Mouse (Mus musculus) CD4-positive helper T cell, adult 2 months (primary cell): Measurements from ENCODE around the gene Sox2.

Experiments
- DNase-seq: peaks from one replicate; pipeline ENCODE4 v3.0.0-alpha.2; 2012; ENCODE audit warnings: low read depth, missing footprints, low spot score

Sox2 gene

DNA sequence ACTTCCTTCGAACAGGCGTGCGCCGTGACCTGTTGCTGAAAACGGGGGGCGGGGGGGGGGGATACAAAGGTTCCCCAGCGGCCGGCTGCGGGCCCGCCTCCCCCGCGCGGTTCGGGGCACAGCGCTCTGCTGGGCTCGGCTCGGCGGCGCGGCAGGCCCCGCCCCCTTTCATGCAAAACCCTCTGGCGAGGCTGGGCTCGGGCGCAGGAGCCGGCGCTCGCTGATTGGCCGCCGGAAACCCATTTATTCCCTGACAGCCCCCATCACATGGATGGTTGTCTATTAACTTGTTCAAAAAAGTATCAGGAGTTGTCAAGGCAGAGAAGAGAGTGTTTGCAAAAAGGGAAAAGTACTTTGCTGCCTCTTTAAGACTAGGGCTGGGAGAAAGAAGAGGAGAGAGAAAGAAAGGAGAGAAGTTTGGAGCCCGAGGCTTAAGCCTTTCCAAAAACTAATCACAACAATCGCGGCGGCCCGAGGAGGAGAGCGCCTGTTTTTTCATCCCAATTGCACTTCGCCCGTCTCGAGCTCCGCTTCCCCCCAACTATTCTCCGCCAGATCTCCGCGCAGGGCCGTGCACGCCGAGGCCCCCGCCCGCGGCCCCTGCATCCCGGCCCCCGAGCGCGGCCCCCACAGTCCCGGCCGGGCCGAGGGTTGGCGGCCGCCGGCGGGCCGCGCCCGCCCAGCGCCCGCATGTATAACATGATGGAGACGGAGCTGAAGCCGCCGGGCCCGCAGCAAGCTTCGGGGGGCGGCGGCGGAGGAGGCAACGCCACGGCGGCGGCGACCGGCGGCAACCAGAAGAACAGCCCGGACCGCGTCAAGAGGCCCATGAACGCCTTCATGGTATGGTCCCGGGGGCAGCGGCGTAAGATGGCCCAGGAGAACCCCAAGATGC lies at the start of gene Sox2:
Sox2 (plus strand) TSS at position 680 of the 895 bp plus-strand sequence.
- no peak for DNase-seq

- DNase-seq: no peak
Observed at GRCm38 (mm10) chr3:34601116-34601515, 49.1 kb upstream of the Sox2 start.

DNA sequence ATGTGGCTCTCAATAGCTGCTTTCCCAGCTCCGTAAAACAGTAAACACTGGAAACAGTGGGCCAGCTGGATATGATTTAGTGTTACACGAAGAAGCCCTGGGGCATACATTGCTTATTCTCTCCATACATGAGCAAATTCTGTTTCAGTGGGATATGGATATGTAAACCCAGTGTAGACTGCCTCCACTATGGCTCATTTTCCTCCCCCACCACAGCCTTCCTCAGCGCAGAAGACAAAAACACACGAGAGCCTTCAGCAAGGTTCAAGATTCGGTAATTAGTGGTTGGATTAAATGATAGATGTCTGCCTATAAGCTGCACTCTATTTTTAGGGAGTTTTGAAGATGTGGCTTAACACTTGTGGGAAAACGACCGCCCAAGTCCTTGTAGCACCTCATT lies 36.1 kb upstream of the Sox2 start:
- no peak for DNase-seq

DNA sequence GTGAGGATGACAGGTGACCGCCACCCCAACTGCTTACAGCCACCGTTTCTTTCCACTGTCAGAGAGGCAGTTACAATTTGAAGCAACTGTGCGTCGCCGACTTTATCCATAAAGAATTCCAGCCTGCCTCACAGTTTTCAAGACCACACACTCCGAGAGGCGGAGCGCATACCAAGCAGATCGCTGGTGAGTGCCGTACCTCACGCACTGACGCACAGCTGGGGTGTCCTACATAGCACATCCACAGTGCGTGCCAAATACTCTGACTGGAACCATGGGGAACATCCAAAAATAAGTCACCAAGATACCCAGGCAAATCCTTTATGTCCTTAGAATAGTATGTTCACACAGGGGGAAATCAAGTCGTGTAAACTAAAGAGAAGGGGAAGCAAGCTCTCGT lies 34.7 kb upstream of the Sox2 start:
- no peak for DNase-seq

- no peak for DNase-seq
Observed at GRCm38 (mm10) chr3:34618934-34619333, 31.3 kb upstream of the Sox2 start.

GRCm38 (mm10) chr3:34620121-34620520 lies 30.1 kb upstream of the Sox2 start:
- no peak for DNase-seq

DNA sequence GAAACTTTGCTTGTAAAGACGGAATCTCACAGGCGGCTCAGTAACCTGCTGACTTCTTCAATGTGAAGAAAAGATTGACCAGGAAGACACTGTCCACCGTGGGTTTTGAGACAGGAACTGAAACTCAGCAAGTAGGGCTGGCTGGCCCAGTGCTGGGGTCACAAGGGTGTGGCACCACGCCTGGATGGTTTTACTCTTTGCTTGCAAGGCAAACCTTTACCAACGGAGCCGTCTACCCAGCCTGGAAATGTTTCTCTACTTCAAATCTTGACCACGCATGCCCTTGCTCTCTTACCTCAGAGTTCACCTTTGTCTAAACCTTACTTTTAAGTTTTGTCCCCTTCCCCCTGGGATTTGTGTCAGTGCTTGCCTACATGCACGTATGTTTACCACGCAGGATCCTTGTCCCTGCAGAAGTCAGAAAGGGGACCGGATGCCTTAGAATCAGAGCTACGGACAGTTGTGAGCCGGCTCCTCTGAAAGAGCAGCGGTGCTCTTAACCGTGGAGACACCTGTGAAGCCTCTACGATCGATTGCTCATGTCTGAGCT lies 25.4 kb upstream of the Sox2 start:
- DNase-seq: no peak

DNA sequence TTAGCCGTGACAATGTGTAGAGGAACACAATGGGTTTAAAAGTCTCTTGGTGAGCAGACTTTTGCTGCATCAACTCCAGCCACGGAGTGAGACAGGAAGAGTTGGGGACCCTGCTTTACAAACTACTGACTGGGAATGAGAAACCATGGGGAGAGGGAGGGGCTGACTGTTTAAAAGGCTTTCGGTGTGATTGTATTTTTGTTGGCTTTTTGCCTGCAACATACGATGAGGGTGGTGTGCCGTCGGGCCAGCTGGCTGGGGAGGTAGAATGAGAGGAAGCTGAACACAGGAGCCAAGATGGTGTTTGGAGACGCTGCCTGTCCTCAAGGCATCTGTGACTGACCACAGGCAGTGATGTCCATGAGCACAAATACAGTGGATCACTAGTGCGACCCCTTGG lies 23.7 kb upstream of the Sox2 start:
- no peak for DNase-seq

GRCm38 (mm10) chr3:34630031-34630430 lies 20.2 kb upstream of the Sox2 start:
- DNase-seq: no peak

GRCm38 (mm10) chr3:34630736-34631135 lies 19.5 kb upstream of the Sox2 start:
- no peak for DNase-seq

- no peak for DNase-seq
Observed at GRCm38 (mm10) chr3:34636958-34637357, 13.2 kb upstream of the Sox2 start.

DNA sequence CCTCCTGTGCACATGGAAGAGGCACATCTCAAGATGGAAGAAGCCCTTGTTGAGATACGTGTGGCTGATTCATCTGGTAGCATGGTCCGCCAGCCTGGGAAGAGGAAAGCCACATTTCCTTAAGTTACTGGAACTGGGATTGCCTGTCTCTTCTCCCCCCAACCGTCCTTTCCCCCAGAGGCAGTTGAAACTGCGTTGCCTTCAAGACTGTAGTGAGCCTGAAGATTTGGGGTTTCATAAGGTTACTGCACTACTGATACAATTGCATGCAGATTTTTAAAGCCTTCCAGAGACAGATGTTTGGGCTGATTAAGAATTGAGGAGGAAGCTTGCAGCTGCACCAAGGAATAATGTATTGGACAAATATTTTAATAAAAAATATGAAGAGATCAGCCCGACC lies 12.7 kb upstream of the Sox2 start:
- no peak for DNase-seq

DNA sequence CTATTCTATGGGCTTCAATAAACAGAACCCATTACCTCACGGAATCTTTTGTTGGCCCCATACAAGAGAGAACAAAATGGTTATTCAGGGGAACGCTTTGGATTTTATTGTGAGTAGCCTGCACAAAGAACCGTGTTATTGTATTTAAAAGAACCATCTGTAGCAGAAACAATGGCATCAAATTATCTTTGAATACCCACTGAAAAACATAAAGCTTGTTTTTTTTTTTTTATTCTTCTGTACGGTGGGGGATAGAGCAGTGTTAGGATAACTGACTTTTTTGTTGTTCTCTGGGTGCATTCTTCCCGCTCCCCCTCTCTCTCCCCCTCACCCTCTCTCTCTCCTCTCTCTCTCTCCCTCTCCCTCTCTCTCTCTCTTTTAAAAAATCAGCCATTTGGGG lies 12.3 kb upstream of the Sox2 start:
- no peak for DNase-seq

DNA sequence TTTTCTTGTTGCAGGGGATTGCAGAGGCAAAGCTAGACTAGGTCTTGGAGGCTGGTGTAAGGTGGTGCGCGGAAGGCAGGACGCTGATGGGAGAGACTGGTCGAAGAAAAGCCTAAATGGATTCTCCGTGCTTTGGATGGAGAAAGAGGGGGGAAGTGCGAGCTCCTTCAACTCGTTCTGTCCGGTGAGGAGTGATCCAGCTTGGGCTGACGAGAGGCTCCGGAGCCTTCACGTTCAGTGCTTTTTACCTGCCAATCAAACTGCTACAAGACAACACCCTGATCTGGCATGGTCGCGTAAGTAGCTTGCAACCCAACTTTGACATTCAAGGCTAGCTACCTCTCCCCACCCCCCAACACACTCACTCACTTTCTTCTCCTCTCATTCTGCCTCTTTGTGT lies 11.9 kb upstream of the Sox2 start:
- DNase-seq: no peak

- DNase-seq: no peak
Observed at GRCm38 (mm10) chr3:34639031-34639872, 11.0 kb upstream of the Sox2 start.

DNA sequence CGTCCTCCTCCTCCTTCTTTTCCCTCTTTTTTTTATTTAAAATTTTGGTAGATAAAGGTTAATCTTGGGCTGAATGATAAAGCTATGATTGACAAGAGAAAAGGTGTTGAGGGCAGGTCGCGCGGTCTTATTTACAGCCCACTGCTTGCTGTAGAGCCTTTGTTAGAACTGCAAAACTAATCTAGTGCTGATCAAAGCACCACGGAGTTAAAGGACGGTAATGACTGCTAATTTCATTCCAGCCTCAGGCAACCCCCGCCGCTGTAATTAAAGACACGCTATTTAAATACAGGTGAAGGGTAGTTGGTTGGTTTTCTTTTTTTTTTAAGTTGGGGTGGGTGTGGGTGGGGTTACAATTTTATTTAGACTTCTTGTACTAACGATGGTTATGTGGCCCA lies 10.3 kb upstream of the Sox2 start:
- DNase-seq: no peak

DNA sequence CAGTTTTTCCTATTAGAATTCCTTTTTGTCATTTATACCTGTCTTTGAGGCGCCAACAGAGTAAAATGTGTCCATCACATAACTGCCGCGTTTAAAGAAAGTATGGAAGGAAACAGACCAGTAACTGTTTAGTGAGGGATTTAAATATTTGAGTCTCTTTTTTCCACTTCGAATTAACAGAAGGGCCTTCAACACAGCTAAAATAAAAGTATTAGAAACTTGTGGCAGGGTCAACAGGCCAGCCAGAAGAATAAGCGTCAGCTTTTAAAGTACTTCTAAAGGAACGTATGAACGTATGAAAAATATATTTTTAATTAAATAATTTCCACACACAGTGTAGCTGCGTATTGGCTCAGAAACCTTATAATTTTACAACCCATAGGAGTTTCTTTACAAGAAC lies 9.9 kb upstream of the Sox2 start:
- no peak for DNase-seq

DNA sequence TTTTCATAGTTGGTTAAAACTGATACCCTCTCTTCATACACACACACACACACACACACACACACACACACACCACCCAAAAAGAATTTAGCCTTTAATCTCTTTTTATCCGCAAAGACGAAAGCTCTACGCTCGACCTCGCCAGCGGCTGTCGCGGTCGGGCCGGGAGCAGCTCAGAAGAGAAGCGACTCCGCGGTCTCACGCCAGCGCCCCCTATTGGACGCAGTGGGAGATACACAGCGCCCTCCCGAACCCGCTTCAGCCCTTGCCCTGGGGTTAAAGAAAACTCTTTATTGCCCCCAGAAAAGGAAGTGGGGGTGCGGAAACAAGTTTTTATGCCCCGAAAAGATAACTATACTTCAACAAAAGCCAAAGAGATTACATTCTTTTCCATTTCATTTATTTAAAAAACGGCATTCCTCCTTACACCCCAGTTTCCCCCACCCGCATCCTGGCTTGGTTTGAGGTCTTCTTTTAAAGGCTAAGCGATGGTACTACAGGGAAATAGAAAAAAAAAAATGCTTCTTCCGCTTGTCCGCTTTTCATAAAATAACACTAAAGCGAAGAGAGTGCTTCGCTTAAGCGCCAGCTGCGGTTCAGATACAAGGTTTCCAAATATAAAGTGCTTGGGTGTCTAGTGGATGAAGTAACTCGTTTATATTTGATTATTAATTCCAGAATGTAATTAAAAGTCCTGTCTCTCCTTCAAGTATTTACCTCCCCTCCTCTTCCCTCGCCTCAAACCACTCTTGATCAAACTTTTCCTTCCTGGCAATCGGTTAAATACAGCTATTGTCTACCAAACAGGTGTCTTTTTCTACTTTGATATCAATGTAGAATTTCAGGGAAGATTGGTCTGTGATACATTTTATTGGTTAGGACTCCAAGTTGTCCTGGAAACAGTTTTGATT lies 9.3 kb upstream of the Sox2 start:
- DNase-seq: no peak

- no peak for DNase-seq
Observed at GRCm38 (mm10) chr3:34641756-34642497, 8.3 kb upstream of the Sox2 start.

GRCm38 (mm10) chr3:34642498-34642941 lies 7.7 kb upstream of the Sox2 start:
- DNase-seq: no peak

DNA sequence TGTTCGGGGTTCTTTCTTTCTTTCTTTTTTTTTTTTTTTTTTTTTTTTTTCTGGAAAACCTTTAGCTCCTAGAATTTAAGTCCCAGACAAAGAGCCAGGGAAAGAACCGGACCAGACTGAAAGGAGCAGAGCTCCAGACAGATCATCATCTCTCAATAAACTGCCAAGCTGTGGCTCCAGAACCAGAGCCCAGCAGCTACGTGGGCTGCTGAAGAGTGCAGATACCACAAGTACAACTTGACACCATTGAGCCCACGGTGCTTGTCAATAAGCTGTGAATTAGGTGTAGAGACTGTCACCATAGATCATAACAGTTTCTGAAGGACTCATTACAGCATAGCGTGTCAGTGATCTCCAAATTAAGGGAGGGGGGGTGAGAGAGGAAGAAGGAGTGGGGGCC lies 7.1 kb upstream of the Sox2 start:
- DNase-seq: no peak
